Mouse (Mus musculus) B cell, adult (primary cell): ENCODE measurements around the gene Scn3b. TPM values are rescaled to one million over a fixed set of nuclear protein-coding genes. Genes with fewer than 3 reads are reported as not detected.

ENCODE experiments used
- total RNA-seq: library from RNA; stranded (reverse); gene quantifications from 4 replicates; pipeline ENCODE4 v1.2.4, GENCODE M21; 2023; ENCODE audit not compliant: inconsistent age

Gene Scn3b
- total RNA-seq: not detected in 4 replicates

GRCm38 (mm10) chr9:40269103-40269861 lies at the start of gene Scn3b:
TSS of gene Scn3b (plus strand) at chr9:40269217.

Other genes with a start within 250 kb of the Scn3b start
- gene Olfr981, start 247.8 kb upstream of the Scn3b start, total RNA-seq: not detected in 4 replicates
- gene Olfr982, start 195.4 kb upstream of the Scn3b start, total RNA-seq: not detected in 4 replicates
- gene Olfr983, start 175.6 kb upstream of the Scn3b start, total RNA-seq: not detected in 4 replicates
- gene Olfr984, start 155.0 kb upstream of the Scn3b start, total RNA-seq: not detected in 4 replicates
- gene Olfr985, start 139.0 kb upstream of the Scn3b start, total RNA-seq: not detected in 4 replicates
- not detected in 4 replicates for gene Tmem225, start 121.1 kb upstream of the Scn3b start, total RNA-seq
- not detected in 4 replicates for gene Olfr986, start 88.3 kb upstream of the Scn3b start, total RNA-seq
- gene Zfp202, start 76.9 kb upstream of the Scn3b start, total RNA-seq: 1.5 to 2.3 TPM (median 1.9 TPM) in 4 replicates